Mouse (Mus musculus) CH12.LX (cell line): Measurements from ENCODE around the gene Stub1. TPM values are rescaled to one million over a fixed set of nuclear protein-coding genes. Genes with fewer than 3 reads are reported as not detected.

Source experiments
- DNase-seq: peaks from one replicate; pipeline ENCODE4 v3.0.0-alpha.2; 2013; ENCODE audit errors: extremely low read depth
- H3K27ac ChIP-seq: 2 replicates; pipeline ENCODE4 v1.5.1; 2012; ENCODE audit warnings: low read depth, mild to moderate bottlenecking, control low read depth, moderate library complexity; ENCODE audit not compliant: insufficient read depth
- H3K27me3 ChIP-seq: replicated peaks from 2 replicates; pipeline ENCODE3; 2012; ENCODE audit warnings: inconsistent platforms
- H3K36me3 ChIP-seq, 2 experiments: replicated peaks in 1 of 2; 2 replicates each; pipeline versions ENCODE3 to v1.6.1; 2012; ENCODE audit warnings: inconsistent platforms in 1 of 2, low read length in 1 of 2, mild to moderate bottlenecking in 1 of 2, mixed read lengths in 1 of 2, moderate library complexity in 1 of 2; ENCODE audit not compliant: control insufficient read depth in 1 of 2, insufficient read depth in 1 of 2
- H3K4me1 ChIP-seq, 2 experiments: 2 replicates each; pipeline ENCODE4 v1.6.1; 2012; ENCODE audit warnings: inconsistent platforms in 1 of 2, moderate library complexity in 1 of 2; ENCODE audit not compliant: insufficient read depth in 2 of 2, control insufficient read depth in 1 of 2
- H3K4me2 ChIP-seq: 2 replicates; pipeline ENCODE4 v1.6.1; 2012; ENCODE audit warnings: low read depth, mild to moderate bottlenecking, control low read depth; ENCODE audit not compliant: poor library complexity, insufficient read depth, severe bottlenecking
- H3K4me3 ChIP-seq, 3 experiments: fragments of 150-350 bp in 1 of 3; sonication (generic) in 1 of 3; replicated peaks in 1 of 3; 2 replicates each; pipeline versions ENCODE3 to v1.5.1; 2011 to 2012; ENCODE audit warnings: low read depth in 2 of 3, low read length in 2 of 3, mild to moderate bottlenecking in 2 of 3, moderate library complexity in 2 of 3, control low read depth in 1 of 3, improper control_type of control experiment in 1 of 3, inconsistent platforms in 1 of 3, mixed read lengths in 1 of 3; ENCODE audit not compliant: poor library complexity in 1 of 3
- H3K79me2 ChIP-seq: replicated peaks from 2 replicates; pipeline ENCODE4 v1.6.1; 2012; ENCODE audit warnings: mild to moderate bottlenecking, moderate library complexity; ENCODE audit not compliant: control insufficient read depth, poor library complexity, insufficient read depth, severe bottlenecking; ENCODE audit errors: extremely low read depth
- H3K9ac ChIP-seq: 2 replicates; pipeline ENCODE4 v1.6.1; 2012; ENCODE audit warnings: low read depth, mild to moderate bottlenecking, control low read depth, moderate library complexity; ENCODE audit not compliant: insufficient read depth
- H3K9me3 ChIP-seq: replicated peaks from 2 replicates; pipeline ENCODE3; 2012; ENCODE audit warnings: low read length, inconsistent platforms, mixed read lengths
- ELF1 ChIP-seq: IDR thresholded peaks from 2 replicates; pipeline ENCODE4 v1.6.1; 2014; ENCODE audit warnings: low read depth, mild to moderate bottlenecking, inconsistent platforms, low read length, improper control_type of control experiment
- GABPA ChIP-seq: IDR thresholded peaks from 2 replicates; pipeline ENCODE4 v1.6.1; 2012; ENCODE audit warnings: low read depth, low read length, improper control_type of control experiment, inconsistent platforms; ENCODE audit not compliant: insufficient replicate concordance
- HCFC1 ChIP-seq: IDR thresholded peaks from 2 replicates; pipeline ENCODE4 v1.6.1; 2012; ENCODE audit warnings: low read depth, mild to moderate bottlenecking, inconsistent platforms, low read length, improper control_type of control experiment
- KAT2A ChIP-seq: IDR thresholded peaks from 2 replicates; pipeline ENCODE4 v1.6.1; 2012; ENCODE audit warnings: low read length, improper control_type of control experiment, inconsistent platforms; ENCODE audit not compliant: insufficient replicate concordance
- MAZ ChIP-seq: IDR thresholded peaks from 2 replicates; pipeline ENCODE4 v1.6.1; 2012; ENCODE audit warnings: low read depth, mild to moderate bottlenecking, inconsistent platforms, low read length, improper control_type of control experiment, moderate library complexity
- NELFE ChIP-seq: IDR thresholded peaks from 2 replicates; pipeline ENCODE4 v1.6.1; 2011; ENCODE audit warnings: low read depth, low read length, improper control_type of control experiment
- NRF1 ChIP-seq: IDR thresholded peaks from 2 replicates; pipeline ENCODE4 v1.6.1; 2014; ENCODE audit warnings: low read depth, mild to moderate bottlenecking, inconsistent platforms, low read length, improper control_type of control experiment, moderate library complexity
- POLR2A ChIP-seq: IDR thresholded peaks from 2 replicates; pipeline ENCODE4 v1.6.1; 2011; ENCODE audit warnings: low read depth, mild to moderate bottlenecking, improper control_type of control experiment, low read length
- POLR2AphosphoS2 ChIP-seq: IDR thresholded peaks from 2 replicates; pipeline ENCODE4 v1.6.1; 2011; ENCODE audit warnings: low read depth, low read length, improper control_type of control experiment
- RAD21 ChIP-seq: IDR thresholded peaks from 2 replicates; pipeline ENCODE4 v1.6.1; 2011; ENCODE audit warnings: low read depth, mild to moderate bottlenecking, low read length, improper control_type of control experiment, moderate library complexity
- RCOR1 ChIP-seq: conservative IDR thresholded peaks from 2 replicates; pipeline ENCODE4 v1.6.1; 2012; ENCODE audit warnings: low read depth, mild to moderate bottlenecking, inconsistent platforms, low read length, improper control_type of control experiment
- SIN3A ChIP-seq: IDR thresholded peaks from 2 replicates; pipeline ENCODE4 v1.6.1; 2012; ENCODE audit warnings: low read length, improper control_type of control experiment, inconsistent platforms
- SMC3 ChIP-seq: IDR thresholded peaks from 2 replicates; pipeline ENCODE4 v1.6.1; 2011; ENCODE audit warnings: low read depth, low read length, improper control_type of control experiment
- TBP ChIP-seq: conservative IDR thresholded peaks from 2 replicates; pipeline ENCODE4 v1.6.1; 2011; ENCODE audit warnings: low read depth, low read length, improper control_type of control experiment
- TCF12 ChIP-seq: IDR thresholded peaks from 2 replicates; pipeline ENCODE4 v1.6.1; 2014; ENCODE audit warnings: low read depth, mild to moderate bottlenecking, inconsistent platforms, low read length, improper control_type of control experiment
- UBTF ChIP-seq: IDR thresholded peaks from 2 replicates; pipeline ENCODE4 v1.6.1; 2012; ENCODE audit warnings: low read depth, mild to moderate bottlenecking, inconsistent platforms, low read length, improper control_type of control experiment, moderate library complexity
- ZC3H11A ChIP-seq: IDR thresholded peaks from 2 replicates; pipeline ENCODE4 v1.6.1; 2012; ENCODE audit warnings: low read depth, mild to moderate bottlenecking, inconsistent platforms, low read length, improper control_type of control experiment
- ZMIZ1 ChIP-seq: IDR thresholded peaks from 2 replicates; pipeline ENCODE4 v1.6.1; 2012; ENCODE audit warnings: low read depth, mild to moderate bottlenecking, inconsistent platforms, low read length, improper control_type of control experiment
- dilution Hi-C: fragments of 300-500 bp; cut with MboI; formaldehyde crosslinking; loops from 2 replicates; pipeline ENCODE4 v1.14.3; 2020; ENCODE audit warnings: low sequenced_read_pairs; ENCODE audit not compliant: extremely low pct_unique_long_range_greater_than_20kb, extremely low pct_ligation_motif_present
- in situ Hi-C: fragments of 300-500 bp; cut with MboI; formaldehyde crosslinking; loops from 3 replicates; pipeline ENCODE4 v1.14.3; 2019; ENCODE audit warnings: low sequenced_read_pairs, low pct_ligation_motif_present, low pct_unique_long_range_greater_than_20kb, mixed read lengths
- polyA plus RNA-seq: library from polyadenylated mRNA; unstranded; fragments of >175 nt; gene quantifications from 2 replicates; pipeline ENCODE4 v1.2.1, GENCODE M21; 2012; ENCODE audit warnings: low read depth; ENCODE audit not compliant: insufficient read length
- total RNA-seq, 2 experiments: library from RNA; depleted of rRNA; stranded (reverse); fragments of 300-350 nt in 1 of 2; fragments of >200 nt in 1 of 2; gene quantifications; 2 replicates each; pipeline ENCODE4 v1.2.3; 2012 to 2014

Gene Stub1
- total and polyA plus RNA-seq, 3 experiments = 62.9 to 98.3 (median 84.8) TPM

GRCm38 (mm10) chr17:25823452-25823851 lies 9.8 kb downstream of the Stub1 start, which contains the start of gene Wdr24:
Gene Wdr24, plus strand, starts transcription at chr17:25823627.
- Histone ChIP-seq H3K9ac (peak within 1 kb of the TSS; percentile 91), H3K4me1 (peaks cover 26 to 47% of the 10 kb centered on the region in 2 experiments), H3K79me2 (no peaks in the 10 kb centered on the region), H3K36me3 (peaks cover 32 to 35% of the 10 kb centered on the region in 2 experiments), H3K9me3 (no peaks in the 10 kb centered on the region), H3K4me2 (peak within 1 kb of the TSS; percentile 85), H3K27ac (peak within 1 kb of the TSS; percentile 21; the same call in 1 of the 2 replicates), H3K4me3 (peak within 1 kb of the TSS; percentile 85 to 89 (median 85)), H3K27me3 (peaks cover 40% of the 10 kb centered on the region)
- in situ Hi-C loops = no loop called here
- peak; percentile 94 for DNase-seq
- dilution Hi-C loops = no loop called here
- TF ChIP-seq TCF12 (peak; percentile 92), KAT2A (peak; percentile 83; the same call in 1 of the 2 replicates), TBP (peak; percentile 97), ZC3H11A (no peak), ELF1 (peak; percentile 91), NELFE (peak; percentile 71; the same call in 1 of the 2 replicates), GABPA (no peak; the same call in 1 of the 2 replicates), POLR2A (peak; percentile 74), HCFC1 (peak; percentile 95), RCOR1 (no peak), UBTF (no peak), ZMIZ1 (no peak), MAZ (no peak), SIN3A (0 out of 2 replicates have a peak, but pooled peaks have one; percentile 43), RAD21 (no peak), POLR2AphosphoS2 (no peak)

DNA sequence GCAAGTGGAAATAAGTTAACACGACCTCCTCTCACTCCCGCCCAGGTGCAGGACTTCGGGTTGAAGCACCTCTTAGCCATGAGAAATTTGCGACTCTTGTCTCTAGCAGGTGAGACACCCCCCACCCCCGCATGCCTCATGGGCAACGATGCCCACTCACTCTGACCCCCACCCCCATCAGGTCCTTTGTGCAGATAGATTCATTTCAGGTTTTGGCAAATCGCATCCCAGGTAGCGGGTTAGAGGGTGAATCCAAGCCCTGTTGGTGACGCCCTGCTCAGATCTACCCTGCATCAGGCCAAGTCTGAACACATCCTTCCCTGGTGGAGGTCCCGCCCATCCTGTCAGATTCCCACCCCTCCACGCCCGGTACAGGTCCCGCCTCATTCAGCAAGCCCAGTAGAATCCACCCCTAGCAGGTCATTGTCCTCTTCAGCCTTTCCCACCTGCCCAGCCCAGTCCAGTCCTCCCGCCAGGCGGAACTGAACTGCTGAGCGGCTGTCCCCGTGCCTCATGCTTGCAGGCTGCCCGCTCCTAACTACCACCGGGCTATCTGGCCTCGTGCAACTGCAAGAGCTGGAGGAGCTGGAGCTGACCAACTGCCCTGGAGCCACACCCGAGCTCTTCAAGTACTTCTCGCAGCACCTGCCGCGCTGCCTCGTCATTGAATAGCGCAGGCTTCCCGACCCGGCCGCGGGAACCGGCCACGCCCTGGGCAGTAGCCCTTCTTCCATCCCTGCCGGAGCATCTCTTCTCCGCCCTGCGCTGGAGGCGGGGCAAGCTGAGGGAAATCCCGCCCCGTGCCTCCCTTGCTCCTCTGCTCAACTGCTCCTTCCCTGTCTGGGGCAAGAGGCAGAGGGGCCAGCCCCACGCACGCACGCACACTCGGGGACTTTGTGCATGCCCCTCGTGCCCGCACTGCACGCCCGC lies 14.1 kb downstream of the Stub1 start:
- peaks cover 81% of the 10 kb centered on the region for H3K27me3 ChIP-seq
- TF ChIP-seq NRF1 (peak; percentile 36; the same call in 1 of the 2 replicates), SMC3 (no peak)
- TF ChIP-seq, all 38 proteins: peak for 1
- H3K9me3 ChIP-seq = no peaks in the 10 kb centered on the region
- in situ Hi-C loops = no loop called here
- H3K4me3 ChIP-seq = peak overlapping the region in 1 of 3 experiments; percentile 15
- dilution Hi-C loops = no loop called here
- H3K79me2 ChIP-seq = no peaks in the 10 kb centered on the region
- peaks cover 12 to 17% of the 10 kb centered on the region in 2 experiments for H3K4me1 ChIP-seq
- peak overlapping the region; percentile 76 for H3K4me2 ChIP-seq
- H3K36me3 ChIP-seq = no peaks in the 10 kb centered on the region
- H3K27ac ChIP-seq = no peak overlapping the region
- DNase-seq = no peak
- H3K9ac ChIP-seq = no peak overlapping the region
